In genomic region chr11:97066656-97067360, GRCm38 (mm10) we compare ENCODE assay signal across 19 mouse cellular contexts. TPM values are rescaled to one million over a fixed set of nuclear protein-coding genes. Genes with fewer than 3 reads are reported as not detected.
DNase-seq lines count a peak whose midpoint lies in the region; ATAC-seq and TF ChIP-seq lines count a peak whose summit lies in the region.
"Had no signal": no experiment of that assay in that cellular context is flagged by ENCODE, and none has a peak within 500 bp of the region (broad histone marks: within the 10 kb centered on the region; RNA-seq: fewer than 3 reads in every experiment).

No protein-coding gene starts in this region.

- 53% methylated on average over 22 of the region's 22 CpGs for WGBS in hindbrain, postnatal 0 days
- WGBS in hindbrain, embryonic 10.5 days: 42% methylated on average over 22 of the region's 22 CpGs
- WGBS in midbrain, postnatal 0 days: 58% methylated on average over 22 of the region's 22 CpGs
- 46% methylated on average over 22 of the region's 22 CpGs for WGBS in midbrain, embryonic 13.5 days

- no peak for TF ChIP-seq CTCF in hindbrain, postnatal 0 days (IDR thresholded peaks at IDR 0.05; ENCODE audit: low read depth)
- TF ChIP-seq CTCF in midbrain, postnatal 0 days (IDR thresholded peaks at IDR 0.05): no peak

- ATAC-seq in hindbrain, postnatal 0 days: 0 out of 2 replicates have a peak, but pooled peaks have one; percentile 27
- ATAC-seq in midbrain, postnatal 0 days (ENCODE audit: low FRiP score): no peak
- no peak; the same call in 1 of the 2 replicates for ATAC-seq in midbrain, embryonic 13.5 days

- no peak overlapping the region for H3K27ac ChIP-seq in hindbrain, postnatal 0 days
- no peak overlapping the region for H3K27ac ChIP-seq in hindbrain, embryonic 10.5 days
- H3K27ac ChIP-seq in midbrain, postnatal 0 days (ENCODE audit: low read depth, low read length): no peak overlapping the region
- H3K27ac ChIP-seq in midbrain, embryonic 13.5 days: no peak overlapping the region
- H3K27ac ChIP-seq: embryonic facial prominence, embryonic 12.5 days; forebrain, embryonic 10.5 days; heart, adult 2 months; liver, embryonic 14.5 days had no signal

- H3K9ac ChIP-seq in hindbrain, postnatal 0 days (replicated peaks; ENCODE audit: low read length): no peak overlapping the region
- no peak overlapping the region for H3K9ac ChIP-seq in midbrain, postnatal 0 days (replicated peaks; ENCODE audit: low read length, poor library complexity, severe bottlenecking)
- H3K9ac ChIP-seq in midbrain, embryonic 13.5 days (replicated peaks): no peak overlapping the region
- H3K9ac ChIP-seq: embryonic facial prominence, embryonic 12.5 days; liver, embryonic 14.5 days had no signal

- H3K4me2 ChIP-seq in hindbrain, postnatal 0 days (ENCODE audit: low read depth, low read length): no peak overlapping the region
- no peak overlapping the region for H3K4me2 ChIP-seq in midbrain, postnatal 0 days (ENCODE audit: low read depth, low read length, poor library complexity, severe bottlenecking)
- H3K4me2 ChIP-seq in midbrain, embryonic 13.5 days (replicated peaks): no peak overlapping the region
- H3K4me2 ChIP-seq: embryonic facial prominence, embryonic 12.5 days had no signal

- no peaks in the 10 kb centered on the region for H3K4me1 ChIP-seq in hindbrain, postnatal 0 days (ENCODE audit: insufficient read depth, low read length)
- peaks cover 22% of the 10 kb centered on the region for H3K4me1 ChIP-seq in hindbrain, embryonic 10.5 days (replicated peaks)
- H3K4me1 ChIP-seq in midbrain, postnatal 0 days (ENCODE audit: insufficient read depth, low read length): no peaks in the 10 kb centered on the region
- peaks cover 8% of the 10 kb centered on the region for H3K4me1 ChIP-seq in midbrain, embryonic 13.5 days (replicated peaks)
- H3K4me1 ChIP-seq: embryonic facial prominence, embryonic 12.5 days had no signal

- DNase-seq in hindbrain, postnatal 0 days (ENCODE audit: low spot score): peak; percentile 28
- DNase-seq in hindbrain, embryonic 10.5 days (ENCODE audit: low spot score): no peak
- peak; percentile 25 for DNase-seq in midbrain, postnatal 0 days (ENCODE audit: low spot score)
- DNase-seq in embryo, embryonic 9.5 days (ENCODE audit: extremely low spot score): peak; percentile 12
- no peak for DNase-seq in frontal cortex, postnatal 10 days (ENCODE audit: low spot score in 2 of 2)
- DNase-seq in c-Kit-positive CD71-positive TER-119-positive erythroid progenitor cells, embryonic 14.5 days (ENCODE audit: low spot score): no peak
- DNase-seq: B cell, adult 2 months; cerebellum, adult 18-20 months; heart, adult 2 months; heart, postnatal 10 days; kidney, postnatal 10 days; layer of hippocampus, adult 9-11 months; thymus, postnatal 4 days had no signal

- 0 out of 2 replicates have a peak, but pooled peaks cover 9% of the 10 kb centered on the region for H3K36me3 ChIP-seq in hindbrain, postnatal 0 days (ENCODE audit: insufficient read depth, low read length)
- H3K36me3 ChIP-seq in hindbrain, embryonic 10.5 days: peaks cover 51% of the 10 kb centered on the region
- peaks cover 15% of the 10 kb centered on the region for H3K36me3 ChIP-seq in midbrain, postnatal 0 days (ENCODE audit: insufficient read depth, low read length)
- H3K36me3 ChIP-seq in midbrain, embryonic 13.5 days: peaks cover 32% of the 10 kb centered on the region

- no peaks in the 10 kb centered on the region for H3K27me3 ChIP-seq in hindbrain, postnatal 0 days (ENCODE audit: insufficient read depth, low read length)
- H3K27me3 ChIP-seq in hindbrain, embryonic 10.5 days (ENCODE audit: insufficient read depth, poor library complexity, severe bottlenecking): no peaks in the 10 kb centered on the region
- no peaks in the 10 kb centered on the region for H3K27me3 ChIP-seq in midbrain, postnatal 0 days (ENCODE audit: insufficient read depth, low read length)
- H3K27me3 ChIP-seq in midbrain, embryonic 13.5 days: no peaks in the 10 kb centered on the region
- H3K27me3 ChIP-seq: embryonic facial prominence, embryonic 12.5 days had no signal

- H3K4me3 ChIP-seq in hindbrain, postnatal 0 days (ENCODE audit: low read length): no peak overlapping the region
- no peak overlapping the region for H3K4me3 ChIP-seq in hindbrain, embryonic 10.5 days
- no peak overlapping the region for H3K4me3 ChIP-seq in midbrain, postnatal 0 days (ENCODE audit: low read depth, low read length)
- H3K4me3 ChIP-seq in midbrain, embryonic 13.5 days (replicated peaks): no peak overlapping the region
- H3K4me3 ChIP-seq: embryonic facial prominence, embryonic 12.5 days; forebrain, embryonic 10.5 days; heart, adult 2 months had no signal

- H3K9me3 ChIP-seq in hindbrain, postnatal 0 days (ENCODE audit: low read length): no peaks in the 10 kb centered on the region
- H3K9me3 ChIP-seq in hindbrain, embryonic 10.5 days: no peaks in the 10 kb centered on the region
- H3K9me3 ChIP-seq in midbrain, postnatal 0 days (ENCODE audit: low read length): no peaks in the 10 kb centered on the region
- H3K9me3 ChIP-seq in midbrain, embryonic 13.5 days: no peaks in the 10 kb centered on the region
- H3K9me3 ChIP-seq: embryonic facial prominence, embryonic 12.5 days; forebrain, embryonic 10.5 days had no signal

RNA-seq across cellular contexts. Expression of gene Osbpl7, which starts 16.4 kb away (rescaled TPM):
- 11.5 and 14.6 TPM in 2 replicates for total RNA-seq in hindbrain, postnatal 0 days (2014; rRNA removed)
- 12.5 and 13.2 TPM in 2 replicates for polyA plus RNA-seq in hindbrain, postnatal 0 days (2015; fragmentation: Nextera tagmentation; extraction: Ambion mirVana)
- 9.4 and 10.7 TPM in 2 replicates for polyA plus RNA-seq in hindbrain, embryonic 10.5 days (2016; fragmentation: Nextera tagmentation; extraction: Ambion mirVana)
- 12.6 and 14.6 TPM in 2 replicates for total RNA-seq in midbrain, postnatal 0 days (2014; rRNA removed)
- polyA plus RNA-seq in midbrain, postnatal 0 days (2015; fragmentation: Nextera tagmentation; extraction: Ambion mirVana): 10.7 and 13.9 TPM in 2 replicates
- polyA plus RNA-seq in midbrain, embryonic 13.5 days (2015; fragmentation: Nextera tagmentation; extraction: Ambion mirVana): 11.3 and 11.8 TPM in 2 replicates

RNA-seq across cellular contexts. Expression of gene Mrpl10, which starts 25.4 kb away (rescaled TPM):
- 64.6 and 69.3 TPM in 2 replicates for total RNA-seq in hindbrain, postnatal 0 days (2014; rRNA removed)
- 64.9 and 66.6 TPM in 2 replicates for polyA plus RNA-seq in hindbrain, postnatal 0 days (2015; fragmentation: Nextera tagmentation; extraction: Ambion mirVana)
- 78.9 and 80.7 TPM in 2 replicates for polyA plus RNA-seq in hindbrain, embryonic 10.5 days (2016; fragmentation: Nextera tagmentation; extraction: Ambion mirVana)
- 42.1 and 67.7 TPM in 2 replicates for total RNA-seq in midbrain, postnatal 0 days (2014; rRNA removed)
- 56.6 and 63.7 TPM in 2 replicates for polyA plus RNA-seq in midbrain, postnatal 0 days (2015; fragmentation: Nextera tagmentation; extraction: Ambion mirVana)
- 58.2 and 62.0 TPM in 2 replicates for polyA plus RNA-seq in midbrain, embryonic 13.5 days (2015; fragmentation: Nextera tagmentation; extraction: Ambion mirVana)

RNA-seq across cellular contexts. Expression of gene Lrrc46, which starts 25.6 kb away (rescaled TPM):
- total RNA-seq in hindbrain, postnatal 0 days (2014; rRNA removed): 0.36 and 3.5 TPM in 2 replicates
- 3.5 and 4.1 TPM in 2 replicates for polyA plus RNA-seq in hindbrain, postnatal 0 days (2015; fragmentation: Nextera tagmentation; extraction: Ambion mirVana)
- 3.5 and 6.8 TPM in 2 replicates for polyA plus RNA-seq in hindbrain, embryonic 10.5 days (2016; fragmentation: Nextera tagmentation; extraction: Ambion mirVana)
- 1.4 and 2.7 TPM in 2 replicates for total RNA-seq in midbrain, postnatal 0 days (2014; rRNA removed)
- polyA plus RNA-seq in midbrain, postnatal 0 days (2015; fragmentation: Nextera tagmentation; extraction: Ambion mirVana): 2.4 and 3.3 TPM in 2 replicates
- 2.5 and 3.2 TPM in 2 replicates for polyA plus RNA-seq in midbrain, embryonic 13.5 days (2015; fragmentation: Nextera tagmentation; extraction: Ambion mirVana)
- total RNA-seq: megakaryocyte-erythroid progenitor cell, adult 5-6 weeks had no signal
- polyA plus RNA-seq: stomach, embryonic 14.5 days had no signal

RNA-seq across cellular contexts. Expression of gene Scrn2, which starts 37.1 kb away (rescaled TPM):
- total RNA-seq in hindbrain, postnatal 0 days (2014; rRNA removed): 10.5 and 24.0 TPM in 2 replicates
- 12.4 and 13.8 TPM in 2 replicates for polyA plus RNA-seq in hindbrain, postnatal 0 days (2015; fragmentation: Nextera tagmentation; extraction: Ambion mirVana)
- 38.3 and 39.4 TPM in 2 replicates for polyA plus RNA-seq in hindbrain, embryonic 10.5 days (2016; fragmentation: Nextera tagmentation; extraction: Ambion mirVana)
- total RNA-seq in midbrain, postnatal 0 days (2014; rRNA removed): 19.6 and 22.3 TPM in 2 replicates
- 11.1 and 11.9 TPM in 2 replicates for polyA plus RNA-seq in midbrain, postnatal 0 days (2015; fragmentation: Nextera tagmentation; extraction: Ambion mirVana)
- polyA plus RNA-seq in midbrain, embryonic 13.5 days (2015; fragmentation: Nextera tagmentation; extraction: Ambion mirVana): 18.4 and 18.6 TPM in 2 replicates

RNA-seq across cellular contexts. Expression of gene Tbx21, which starts 48.3 kb away (rescaled TPM):
- 0.89 TPM in 1 of 2 replicates, not detected in the other for total RNA-seq in hindbrain, postnatal 0 days (2014; rRNA removed)
- polyA plus RNA-seq in hindbrain, postnatal 0 days (2015; fragmentation: Nextera tagmentation; extraction: Ambion mirVana): 0.11 and 0.16 TPM in 2 replicates
- polyA plus RNA-seq in hindbrain, embryonic 10.5 days (2016; fragmentation: Nextera tagmentation; extraction: Ambion mirVana): 0.29 TPM in 2 replicates
- total RNA-seq in midbrain, postnatal 0 days (2014; rRNA removed): 0.11 and 0.24 TPM in 2 replicates
- polyA plus RNA-seq in midbrain, postnatal 0 days (2015; fragmentation: Nextera tagmentation; extraction: Ambion mirVana): 0.14 and 0.15 TPM in 2 replicates
- polyA plus RNA-seq in midbrain, embryonic 13.5 days (2015; fragmentation: Nextera tagmentation; extraction: Ambion mirVana): 0.08 and 0.16 TPM in 2 replicates
- total RNA-seq: heart, adult 2 months; heart, postnatal 10 days had no signal
- polyA plus RNA-seq: stomach, embryonic 14.5 days had no signal

Comparison
In these comparisons a context has a peak if more than half of its experiments do, and no peak if none do; other contexts are left out.
1. DNase-seq: peak in hindbrain, postnatal 0 days (single experiment), midbrain, postnatal 0 days (single experiment) and embryo, embryonic 9.5 days (single experiment); none in hindbrain, embryonic 10.5 days (single experiment), frontal cortex, postnatal 10 days (0 of 2) and c-Kit-positive CD71-positive TER-119-positive erythroid progenitor cells, embryonic 14.5 days (single experiment).